Mouse (Mus musculus): ENCODE results near the gene Spsb3. TPM values are rescaled to one million over a fixed set of nuclear protein-coding genes. Genes with fewer than 3 reads are reported as not detected.

Spsb3 gene
- total RNA-seq, 1 experiment from 2014 or later = 21.5 TPM

GRCm38 (mm10) chr17:24873695-24874404, 12.6 kb upstream of the Spsb3 start:
- ATAC-seq (replicated peaks; ENCODE audit: low read depth, poor library complexity, severe bottlenecking) = no peak

GRCm38 (mm10) chr17:24874405-24874745, 12.1 kb upstream of the Spsb3 start:
- 0 out of 2 replicates have a peak, but pooled peaks have one; percentile 25 for ATAC-seq (replicated peaks; ENCODE audit: low read depth, poor library complexity, severe bottlenecking)

- no peak for ATAC-seq (replicated peaks; ENCODE audit: low read depth, poor library complexity, severe bottlenecking)
Observed at GRCm38 (mm10) chr17:24874989-24875388, 11.5 kb upstream of the Spsb3 start.

- ATAC-seq (replicated peaks; ENCODE audit: low read depth, poor library complexity, severe bottlenecking) = no peak
Observed at GRCm38 (mm10) chr17:24877336-24878116, 8.9 kb upstream of the Spsb3 start.

GRCm38 (mm10) chr17:24878117-24878397, 8.4 kb upstream of the Spsb3 start:
- ATAC-seq (replicated peaks; ENCODE audit: low read depth, poor library complexity, severe bottlenecking) = no peak

GRCm38 (mm10) chr17:24878531-24878930, 7.9 kb upstream of the Spsb3 start:
- no peak for ATAC-seq (replicated peaks; ENCODE audit: low read depth, poor library complexity, severe bottlenecking)

- ATAC-seq (replicated peaks; ENCODE audit: low read depth, poor library complexity, severe bottlenecking) = peak; percentile 43
Observed at GRCm38 (mm10) chr17:24881738-24882440, 4.6 kb upstream of the Spsb3 start.

- no peak for ATAC-seq (replicated peaks; ENCODE audit: low read depth, poor library complexity, severe bottlenecking)
Observed at GRCm38 (mm10) chr17:24884391-24884790, 2.1 kb upstream of the Spsb3 start.

GRCm38 (mm10) chr17:24885356-24886133, 898 bp upstream of the Spsb3 start:
- ATAC-seq (replicated peaks; ENCODE audit: low read depth, poor library complexity, severe bottlenecking) = no peak

- ATAC-seq (replicated peaks; ENCODE audit: low read depth, poor library complexity, severe bottlenecking) = no peak
Observed at GRCm38 (mm10) chr17:24886932-24887271, 459 bp downstream of the Spsb3 start.

GRCm38 (mm10) chr17:24887291-24888080, 1.0 kb downstream of the Spsb3 start:
- no peak for ATAC-seq (replicated peaks; ENCODE audit: low read depth, poor library complexity, severe bottlenecking)

- ATAC-seq (replicated peaks; ENCODE audit: low read depth, poor library complexity, severe bottlenecking) = no peak
Observed at GRCm38 (mm10) chr17:24888862-24889261, 2.4 kb downstream of the Spsb3 start.

GRCm38 (mm10) chr17:24890151-24891092, 4.0 kb downstream of the Spsb3 start:
- ATAC-seq (replicated peaks; ENCODE audit: low read depth, poor library complexity, severe bottlenecking) = no peak

- ATAC-seq (replicated peaks; ENCODE audit: low read depth, poor library complexity, severe bottlenecking) = no peak
Observed at GRCm38 (mm10) chr17:24891321-24891720, 4.9 kb downstream of the Spsb3 start.

GRCm38 (mm10) chr17:24892785-24893184, 6.3 kb downstream of the Spsb3 start:
- no peak for ATAC-seq (replicated peaks; ENCODE audit: low read depth, poor library complexity, severe bottlenecking)

GRCm38 (mm10) chr17:24893276-24893675, 6.8 kb downstream of the Spsb3 start:
- ATAC-seq (replicated peaks; ENCODE audit: low read depth, poor library complexity, severe bottlenecking) = no peak

- peak; percentile 8; the same call in 1 of the 2 replicates for ATAC-seq (replicated peaks; ENCODE audit: low read depth, poor library complexity, severe bottlenecking)
Observed at GRCm38 (mm10) chr17:24894061-24894994, 7.9 kb downstream of the Spsb3 start.
